Mouse (Mus musculus): ENCODE data around the gene Il11ra2. TPM values are rescaled to one million over a fixed set of nuclear protein-coding genes. Genes with fewer than 3 reads are reported as not detected.

Gene Il11ra2
- total RNA-seq (2023) = not detected

GRCm38 (mm10) chr4:42661793-42662192 lies at the start of gene Il11ra2:
Gene Il11ra2 (minus strand): TSS chr4:42661893.

DNA sequence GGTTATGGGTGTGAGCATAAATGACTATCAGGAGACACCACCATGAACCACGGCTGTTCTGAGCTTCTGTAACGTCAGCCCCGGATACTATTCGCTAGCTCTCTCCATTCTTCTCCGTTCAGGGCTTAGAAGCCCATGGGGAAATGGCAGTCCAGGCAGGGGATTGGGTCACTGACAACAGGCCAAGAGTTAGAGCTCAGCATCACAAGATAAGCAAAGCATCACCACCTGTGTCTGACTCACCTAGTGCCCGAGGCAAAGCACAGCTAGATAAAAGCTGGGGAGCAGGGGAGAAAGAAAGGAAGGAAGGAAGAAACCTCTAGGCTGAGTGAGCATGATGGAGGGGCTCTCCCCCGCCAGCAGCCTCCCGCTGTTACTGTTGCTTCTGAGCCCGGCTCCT lies 6.7 kb downstream of the Il11ra2 start, which contains the start of gene Ccl27b:
Gene Ccl27b (plus strand): TSS at position 301 of the 400 bp plus-strand sequence.

GRCm38 (mm10) chr4:42629419-42629818 lies 32.3 kb downstream of the Il11ra2 start, which contains the start of gene Gm2564:
Gene Gm2564 (plus strand): TSS chr4:42629719.

DNA sequence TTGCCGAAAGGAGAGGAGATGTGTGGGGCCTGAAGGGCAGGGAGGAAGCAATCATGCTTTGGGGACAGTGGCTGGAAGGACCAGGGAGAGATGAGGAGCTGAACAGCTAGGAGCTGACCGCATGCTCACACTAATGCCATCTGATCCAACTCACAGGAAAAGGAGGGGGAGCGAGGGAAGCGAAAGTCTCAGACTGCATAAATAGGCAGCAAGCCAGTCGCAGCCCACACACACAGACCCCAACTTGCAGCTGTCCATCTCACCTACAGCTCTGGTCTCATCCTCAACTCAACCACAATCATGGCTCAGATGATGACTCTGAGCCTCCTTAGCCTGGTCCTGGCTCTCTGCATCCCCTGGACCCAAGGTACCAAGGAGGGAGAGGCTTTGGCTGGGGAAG lies 49.8 kb downstream of the Il11ra2 start, which contains the start of gene Gm10591:
Gene Gm10591 (plus strand): TSS at position 301 of the 400 bp plus-strand sequence.

Other genes starting within 250 kb of the Il11ra2 start
- not detected for gene Gm21586, start 222.5 kb downstream of the Il11ra2 start, total RNA-seq (2023)
- gene Gm2163, start 195.1 kb downstream of the Il11ra2 start, total RNA-seq (2023) = under 1 TPM in 1 of 2 experiments, not detected in 1; 0.16 TPM
- gene Fam205a2, start 133.7 kb downstream of the Il11ra2 start, total RNA-seq (2023) = under 1 TPM; 0.09 to 0.16 TPM
- not detected for gene Gm10591, start 49.7 kb downstream of the Il11ra2 start, total RNA-seq (2023)
- gene Gm2564, start 32.2 kb downstream of the Il11ra2 start, total RNA-seq (2023) = not detected
- not detected for gene Ccl27b, start 6.6 kb downstream of the Il11ra2 start, total RNA-seq (2023)
- gene 4930578G10Rik, start 73.7 kb upstream of the Il11ra2 start, total RNA-seq (2023) = not detected
- not detected for gene Ccl19, start 94.7 kb upstream of the Il11ra2 start, total RNA-seq (2023)
- not detected for gene Ccl21a, start 112.1 kb upstream of the Il11ra2 start, total RNA-seq (2023)
- gene Fam205a1, start 192.0 kb upstream of the Il11ra2 start, total RNA-seq (2023) = not detected
- not detected for gene Gm12394, start 194.9 kb upstream of the Il11ra2 start, total RNA-seq (2023)
- gene Fam205c, start 212.3 kb upstream of the Il11ra2 start, total RNA-seq (2023) = not detected

Data from neutrophil, adult 59 days (primary cell).